Mouse (Mus musculus): Measurements from ENCODE around the gene Sirpb1a. TPM values are rescaled to one million over a fixed set of nuclear protein-coding genes. Genes with fewer than 3 reads are reported as not detected.
"Not testable (repeated sequence)": the region's sequence is repeated elsewhere in the genome, so short reads cannot be mapped to it uniquely, and the experiment has no call there.

The Sirpb1a gene
- polyA plus RNA-seq, 2 experiments = not detected

GRCm38 (mm10) chr3:15345606-15346005 is 80.7 kb downstream of the Sirpb1a start:
- not testable (repeated sequence) for H3K36me3 ChIP-seq (ENCODE audit: control insufficient read depth, insufficient read depth, low read length); H3K9me3 ChIP-seq (ENCODE audit: control insufficient read depth, low read length); H3K27me3 ChIP-seq (ENCODE audit: control insufficient read depth, insufficient read depth, low read length); DNase-seq (ENCODE audit: low spot score); H3K4me3 ChIP-seq (replicated peaks; ENCODE audit: low read length); H3K4me2 ChIP-seq (replicated peaks; ENCODE audit: low read depth, low read length, severe bottlenecking); H3K27ac ChIP-seq (replicated peaks; ENCODE audit: low read depth, low read length); ATAC-seq (ENCODE audit: low FRiP score, low read depth); H3K4me1 ChIP-seq (ENCODE audit: control insufficient read depth, insufficient read depth, low read length); H3K9ac ChIP-seq (ENCODE audit: low read depth, low read length, severe bottlenecking)
- WGBS = 55% methylated on average over 3 of the region's 3 CpGs

GRCm38 (mm10) chr3:15340287-15340686 is 86.0 kb downstream of the Sirpb1a start:
- H3K9ac ChIP-seq (ENCODE audit: low read depth, low read length, severe bottlenecking) = no peak overlapping the region
- 50% methylated on average over 1 of the region's 1 CpGs for WGBS
- H3K4me2 ChIP-seq (replicated peaks; ENCODE audit: low read depth, low read length, severe bottlenecking) = no peak overlapping the region
- no peaks in the 10 kb centered on the region for H3K27me3 ChIP-seq (ENCODE audit: control insufficient read depth, insufficient read depth, low read length)
- no peaks in the 10 kb centered on the region for H3K36me3 ChIP-seq (ENCODE audit: control insufficient read depth, insufficient read depth, low read length)
- DNase-seq (ENCODE audit: low spot score) (no peak), ATAC-seq (ENCODE audit: low FRiP score, low read depth) (no peak)
- TF ChIP-seq POLR2A (IDR thresholded peaks at IDR 0.05; ENCODE audit: borderline replicate concordance, extremely low read depth, insufficient read depth, insufficient read length) = no peak
- no peaks in the 10 kb centered on the region for H3K9me3 ChIP-seq (ENCODE audit: control insufficient read depth, low read length)
- no peak overlapping the region for H3K27ac ChIP-seq (replicated peaks; ENCODE audit: low read depth, low read length)
- no peaks in the 10 kb centered on the region for H3K4me1 ChIP-seq (ENCODE audit: control insufficient read depth, insufficient read depth, low read length)
- H3K4me3 ChIP-seq (replicated peaks; ENCODE audit: low read length) = no peak overlapping the region

- Histone ChIP-seq H3K27me3 (ENCODE audit: control insufficient read depth, insufficient read depth, low read length) (no peaks in the 10 kb centered on the region), H3K9ac (ENCODE audit: low read depth, low read length, severe bottlenecking) (no peak overlapping the region), H3K4me3 (replicated peaks; ENCODE audit: low read length) (no peak overlapping the region), H3K4me2 (replicated peaks; ENCODE audit: low read depth, low read length, severe bottlenecking) (no peak overlapping the region), H3K9me3 (ENCODE audit: control insufficient read depth, low read length) (no peaks in the 10 kb centered on the region), H3K4me1 (ENCODE audit: control insufficient read depth, insufficient read depth, low read length) (no peaks in the 10 kb centered on the region), H3K36me3 (ENCODE audit: control insufficient read depth, insufficient read depth, low read length) (no peaks in the 10 kb centered on the region), H3K27ac (replicated peaks; ENCODE audit: low read depth, low read length) (no peak overlapping the region)
- WGBS = 71% methylated on average over 2 of the region's 2 CpGs
- ATAC-seq (ENCODE audit: low FRiP score, low read depth) (no peak), DNase-seq (ENCODE audit: low spot score) (no peak)
- no peak for TF ChIP-seq POLR2A (IDR thresholded peaks at IDR 0.05; ENCODE audit: borderline replicate concordance, extremely low read depth, insufficient read depth, insufficient read length)
Observed at GRCm38 (mm10) chr3:15334182-15334581, 92.1 kb downstream of the Sirpb1a start.

GRCm38 (mm10) chr3:15332063-15332462 is 94.3 kb downstream of the Sirpb1a start, which contains the start of gene Gm9733:
Gene Gm9733, minus strand, starts transcription at chr3:15332302.
- H3K4me3 ChIP-seq (replicated peaks; ENCODE audit: low read length) = no peak within 1 kb of the TSS
- no peaks in the 10 kb centered on the region for H3K9me3 ChIP-seq (ENCODE audit: control insufficient read depth, low read length)
- no peak within 1 kb of the TSS for H3K9ac ChIP-seq (ENCODE audit: low read depth, low read length, severe bottlenecking)
- 86% methylated on average over 3 of the region's 3 CpGs for WGBS
- no peak within 1 kb of the TSS for H3K4me2 ChIP-seq (replicated peaks; ENCODE audit: low read depth, low read length, severe bottlenecking)
- TF ChIP-seq POLR2A (IDR thresholded peaks at IDR 0.05; ENCODE audit: borderline replicate concordance, extremely low read depth, insufficient read depth, insufficient read length) = no peak
- H3K4me1 ChIP-seq (ENCODE audit: control insufficient read depth, insufficient read depth, low read length) = no peaks in the 10 kb centered on the region
- ATAC-seq (ENCODE audit: low FRiP score, low read depth) (no peak), DNase-seq (ENCODE audit: low spot score) (no peak)
- H3K36me3 ChIP-seq (ENCODE audit: control insufficient read depth, insufficient read depth, low read length) = no peaks in the 10 kb centered on the region
- H3K27me3 ChIP-seq (ENCODE audit: control insufficient read depth, insufficient read depth, low read length) = no peaks in the 10 kb centered on the region
- H3K27ac ChIP-seq (replicated peaks; ENCODE audit: low read depth, low read length) = no peak within 1 kb of the TSS

- Histone ChIP-seq H3K36me3 (ENCODE audit: control insufficient read depth, insufficient read depth, low read length) (no peaks in the 10 kb centered on the region), H3K9ac (ENCODE audit: low read depth, low read length, severe bottlenecking) (no peak overlapping the region), H3K4me2 (replicated peaks; ENCODE audit: low read depth, low read length, severe bottlenecking) (no peak overlapping the region), H3K27me3 (ENCODE audit: control insufficient read depth, insufficient read depth, low read length) (no peaks in the 10 kb centered on the region), H3K4me3 (replicated peaks; ENCODE audit: low read length) (no peak overlapping the region), H3K27ac (replicated peaks; ENCODE audit: low read depth, low read length) (no peak overlapping the region), H3K9me3 (ENCODE audit: control insufficient read depth, low read length) (no peaks in the 10 kb centered on the region), H3K4me1 (ENCODE audit: control insufficient read depth, insufficient read depth, low read length) (no peaks in the 10 kb centered on the region)
- ATAC-seq (ENCODE audit: low FRiP score, low read depth) (no peak), DNase-seq (ENCODE audit: low spot score) (no peak)
- no peak for TF ChIP-seq POLR2A (IDR thresholded peaks at IDR 0.05; ENCODE audit: borderline replicate concordance, extremely low read depth, insufficient read depth, insufficient read length)
- WGBS = 66% methylated on average over 3 of the region's 3 CpGs
Observed at GRCm38 (mm10) chr3:15331545-15331944, 94.8 kb downstream of the Sirpb1a start.

GRCm38 (mm10) chr3:15329549-15329948 is 96.8 kb downstream of the Sirpb1a start:
- DNase-seq (ENCODE audit: low spot score) (no peak), ATAC-seq (ENCODE audit: low FRiP score, low read depth) (no peak)
- Histone ChIP-seq H3K27me3 (ENCODE audit: control insufficient read depth, insufficient read depth, low read length) (no peaks in the 10 kb centered on the region), H3K4me1 (ENCODE audit: control insufficient read depth, insufficient read depth, low read length) (no peaks in the 10 kb centered on the region), H3K36me3 (ENCODE audit: control insufficient read depth, insufficient read depth, low read length) (no peaks in the 10 kb centered on the region), H3K27ac (replicated peaks; ENCODE audit: low read depth, low read length) (no peak overlapping the region), H3K4me2 (replicated peaks; ENCODE audit: low read depth, low read length, severe bottlenecking) (no peak overlapping the region), H3K9ac (ENCODE audit: low read depth, low read length, severe bottlenecking) (no peak overlapping the region), H3K9me3 (ENCODE audit: control insufficient read depth, low read length) (no peaks in the 10 kb centered on the region), H3K4me3 (replicated peaks; ENCODE audit: low read length) (no peak overlapping the region)
- TF ChIP-seq POLR2A (IDR thresholded peaks at IDR 0.05; ENCODE audit: borderline replicate concordance, extremely low read depth, insufficient read depth, insufficient read length) = no peak

Other genes with a start within 250 kb of the Sirpb1a start
- gene Gm9733, start 94.2 kb downstream of the Sirpb1a start, polyA plus RNA-seq (2012; rRNA removed) = not detected in 2 replicates
- gene Gm9733, start 94.2 kb downstream of the Sirpb1a start, polyA plus RNA-seq (2014; fragmentation: Nextera tagmentation; extraction: Ambion mirVana) = not detected in 2 replicates
- gene Sirpb1b, start 148.5 kb upstream of the Sirpb1a start, polyA plus RNA-seq (2012; rRNA removed) = not detected in 2 replicates
- 0.22 TPM in 1 of 2 replicates, not detected in the other for gene Sirpb1b, start 148.5 kb upstream of the Sirpb1a start, polyA plus RNA-seq (2014; fragmentation: Nextera tagmentation; extraction: Ambion mirVana)